Mouse (Mus musculus): ENCODE results near the gene Arfgap3.

DNA sequence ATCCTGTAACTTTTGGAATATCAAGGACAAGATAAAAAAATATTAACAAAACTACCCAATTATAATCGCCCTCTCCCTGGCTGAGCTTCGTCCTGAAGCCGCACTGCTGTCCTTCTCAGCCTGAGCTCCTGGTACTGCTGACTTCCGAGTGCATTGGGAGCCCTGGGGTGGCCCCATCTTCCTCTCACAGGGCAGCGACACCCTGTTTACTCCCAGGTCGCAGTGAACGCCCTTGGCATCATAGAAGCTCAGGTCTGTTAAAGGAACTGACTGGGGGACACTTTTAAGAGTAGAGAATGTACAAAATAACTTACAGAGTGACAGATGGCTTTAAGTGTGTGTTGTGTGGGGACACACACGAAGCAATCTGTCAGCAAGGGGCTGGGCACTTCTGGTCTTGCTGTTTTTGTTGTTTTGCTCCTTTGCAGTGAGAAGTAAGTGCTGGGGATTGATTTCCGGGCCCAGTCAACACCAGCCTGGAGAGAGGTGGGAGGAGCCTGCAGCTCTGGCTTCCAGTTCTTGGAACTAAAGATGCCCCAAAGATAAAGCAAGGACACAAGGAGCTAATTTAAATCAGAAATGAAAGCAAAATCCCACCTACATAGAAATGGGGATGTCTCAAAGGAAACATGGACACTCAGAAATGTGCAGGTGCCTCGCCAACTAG lies 50.0 kb downstream of the Arfgap3 start:
- TF ChIP-seq POLR2A (IDR thresholded peaks at IDR 0.05; ENCODE audit: insufficient read length, low read depth) (no peak), E2F4 (IDR thresholded peaks at IDR 0.05; ENCODE audit: insufficient read depth) (no peak), POLR2AphosphoS2 (IDR thresholded peaks at IDR 0.05; ENCODE audit: insufficient read length, low read depth) (no peak), MYOD1 (IDR thresholded peaks at IDR 0.05; ENCODE audit: control insufficient read depth in 1 of 3, insufficient read length in 2 of 3, low read depth in 2 of 3) (no peak), MYOG (IDR thresholded peaks at IDR 0.05; ENCODE audit: control insufficient read depth in 1 of 3, insufficient read depth in 1 of 3, insufficient read length in 2 of 3, low read depth in 2 of 3) (no peak)
